Mouse (Mus musculus) embryonic fibroblast, embryonic 13.5 days (primary cell): Measurements from ENCODE around the gene Ammecr1. TPM values are rescaled to one million over a fixed set of nuclear protein-coding genes. Genes with fewer than 3 reads are reported as not detected.

ENCODE experiments used
- H3K27ac ChIP-seq: 2 replicates; pipeline ENCODE4 v1.5.1; 2012; ENCODE audit warnings: low read length, control low read depth, inconsistent platforms; ENCODE audit not compliant: insufficient read depth
- H3K4me1 ChIP-seq: 2 replicates; pipeline ENCODE4 v1.6.1; 2011; ENCODE audit warnings: low read length; ENCODE audit not compliant: control insufficient read depth, insufficient read depth
- H3K4me3 ChIP-seq: 2 replicates; pipeline ENCODE4 v1.5.1; 2011; ENCODE audit warnings: mild to moderate bottlenecking, control low read depth, low read length; ENCODE audit not compliant: insufficient read depth
- CTCF ChIP-seq: IDR thresholded peaks from 2 replicates; pipeline ENCODE4 v1.5.1; 2011; ENCODE audit warnings: mild to moderate bottlenecking, control low read depth, low read length, moderate library complexity, borderline replicate concordance; ENCODE audit not compliant: insufficient read depth
- POLR2A ChIP-seq: IDR thresholded peaks from 2 replicates; pipeline ENCODE4 v1.6.1; 2011; ENCODE audit warnings: low read depth, mild to moderate bottlenecking, control low read depth, low read length, moderate library complexity
- polyA plus RNA-seq: library from polyadenylated mRNA; stranded (reverse); fragments of >200 nt; gene quantifications from 2 replicates; pipeline ENCODE4 v1.2.4, GENCODE M21; 2011; ENCODE audit warnings: low read depth; ENCODE audit not compliant: missing spikeins, insufficient read length

Ammecr1 gene
- polyA plus RNA-seq, result 40.4 and 41.3 TPM in 2 replicates

- Histone ChIP-seq H3K4me3 (peak within 1 kb of the TSS; percentile 95), H3K27ac (peak within 1 kb of the TSS; percentile 62; the same call in 1 of the 2 replicates), H3K4me1 (peaks cover 3% of the 10 kb centered on the region; the same call in 1 of the 2 replicates)
- TF ChIP-seq CTCF (no peak), POLR2A (peak; percentile 76)
Measured at GRCm38 (mm10) chrX:142966008-142966966, at the start of gene Ammecr1. TSS of gene Ammecr1 (minus strand) at chrX:142966728.

DNA sequence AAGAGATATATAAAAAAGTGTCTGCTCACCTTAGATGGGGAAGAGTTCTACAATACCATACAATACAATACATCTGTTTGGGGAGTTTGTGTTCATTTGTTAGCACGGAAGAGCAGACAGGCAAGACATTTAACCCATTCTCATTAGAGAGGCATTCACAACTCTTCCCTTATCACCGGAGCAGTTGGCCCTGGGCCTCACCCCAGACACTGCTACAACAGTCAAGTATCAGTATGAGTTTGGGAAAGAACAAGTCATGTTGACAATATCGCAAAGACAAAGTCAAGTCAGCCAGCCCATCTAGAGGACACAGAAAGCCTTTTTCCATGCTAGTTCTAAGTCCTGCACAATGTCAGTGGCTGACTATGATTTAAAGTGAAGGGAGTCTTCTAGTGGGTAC is 47.6 kb upstream of the Ammecr1 start:
- TF ChIP-seq CTCF, result no peak
- no peak for TF ChIP-seq POLR2A
- no peak overlapping the region for H3K27ac ChIP-seq
- H3K4me1 ChIP-seq, result no peaks in the 10 kb centered on the region
- H3K4me3 ChIP-seq, result no peak overlapping the region

DNA sequence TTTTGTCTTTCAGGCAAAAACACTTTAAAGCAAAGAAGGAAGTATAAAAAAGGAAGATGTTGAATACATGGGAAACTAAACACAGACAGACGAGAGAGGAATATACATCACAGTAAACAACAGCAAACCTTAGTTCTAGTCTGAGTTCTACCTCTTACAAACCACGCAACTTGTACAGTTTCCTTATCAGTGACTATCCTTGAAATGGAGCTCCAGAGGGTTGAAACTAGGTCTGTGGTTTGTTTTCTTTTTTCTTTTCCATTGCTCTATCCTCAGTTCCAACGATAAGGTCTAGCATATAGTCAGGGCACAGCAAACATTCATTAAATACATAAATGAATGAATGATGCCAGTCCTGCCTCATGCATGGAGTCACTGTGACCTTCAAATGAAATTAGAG is 45.8 kb upstream of the Ammecr1 start:
- no peak overlapping the region for H3K27ac ChIP-seq
- H3K4me1 ChIP-seq, result peaks cover 3% of the 10 kb centered on the region; the same call in 1 of the 2 replicates
- no peak for TF ChIP-seq POLR2A
- no peak for TF ChIP-seq CTCF
- H3K4me3 ChIP-seq, result no peak overlapping the region

- peaks cover 3% of the 10 kb centered on the region; the same call in 1 of the 2 replicates for H3K4me1 ChIP-seq
- TF ChIP-seq CTCF, result no peak
- no peak for TF ChIP-seq POLR2A
- H3K27ac ChIP-seq, result no peak overlapping the region
- H3K4me3 ChIP-seq, result no peak overlapping the region
Measured at GRCm38 (mm10) chrX:143011865-143012264, 45.3 kb upstream of the Ammecr1 start.

DNA sequence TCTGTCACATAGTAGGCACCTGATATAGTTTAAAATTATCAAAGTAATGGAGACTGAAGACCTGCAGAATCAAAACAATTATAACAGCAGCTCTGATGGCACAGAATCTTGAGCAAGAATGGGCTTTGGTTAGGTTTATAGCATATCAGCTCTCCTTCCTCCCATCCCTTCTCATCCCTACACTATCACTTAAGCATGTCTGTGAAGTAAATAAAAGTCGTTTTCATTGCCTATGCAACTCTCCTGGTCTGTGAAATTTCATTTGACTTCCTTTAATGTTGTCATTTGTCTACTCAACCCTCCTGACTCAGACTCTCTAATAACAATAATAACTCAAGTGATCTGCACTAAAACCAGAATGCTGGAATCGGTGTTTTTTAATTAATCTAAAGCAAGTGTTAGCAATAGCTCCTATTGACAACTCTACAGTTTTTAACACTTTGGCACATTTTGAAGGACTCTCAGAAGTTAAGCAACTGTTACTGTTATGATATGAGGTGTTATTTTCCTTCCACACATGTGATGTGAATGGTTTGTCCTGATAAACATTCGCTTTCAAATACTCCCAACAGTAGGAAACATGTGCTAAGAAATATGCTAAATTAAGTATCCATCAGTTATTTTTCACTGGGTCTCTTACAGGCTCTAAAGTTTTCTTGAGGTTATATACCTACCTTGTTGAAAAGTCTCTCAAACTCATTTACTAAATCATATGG is 37.8 kb upstream of the Ammecr1 start:
- Histone ChIP-seq H3K4me1 (peaks cover 3% of the 10 kb centered on the region; the same call in 1 of the 2 replicates), H3K27ac (no peak overlapping the region), H3K4me3 (no peak overlapping the region)
- TF ChIP-seq POLR2A (no peak), CTCF (no peak)

DNA sequence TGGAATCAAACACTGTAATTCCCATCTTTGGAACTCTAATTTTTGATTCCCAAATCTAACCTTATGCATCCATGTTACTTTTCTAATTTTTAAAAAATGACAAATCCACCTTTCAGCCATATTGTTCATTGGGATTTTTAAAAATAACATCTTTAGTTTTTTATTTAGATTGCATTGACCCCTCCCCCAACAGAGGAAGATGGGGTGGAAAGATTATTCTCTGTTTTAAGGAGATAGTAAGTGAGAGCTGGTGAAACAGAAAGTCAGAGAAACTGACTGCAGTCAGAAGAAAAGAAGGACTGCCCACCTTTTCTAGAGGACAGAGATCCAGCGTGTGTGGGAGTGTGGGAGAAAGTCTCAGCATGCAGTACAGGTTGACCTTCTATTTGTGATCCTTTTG is 30.7 kb upstream of the Ammecr1 start:
- TF ChIP-seq CTCF, result no peak
- no peak for TF ChIP-seq POLR2A
- no peak overlapping the region for H3K4me3 ChIP-seq
- H3K27ac ChIP-seq, result no peak overlapping the region
- no peaks in the 10 kb centered on the region for H3K4me1 ChIP-seq

DNA sequence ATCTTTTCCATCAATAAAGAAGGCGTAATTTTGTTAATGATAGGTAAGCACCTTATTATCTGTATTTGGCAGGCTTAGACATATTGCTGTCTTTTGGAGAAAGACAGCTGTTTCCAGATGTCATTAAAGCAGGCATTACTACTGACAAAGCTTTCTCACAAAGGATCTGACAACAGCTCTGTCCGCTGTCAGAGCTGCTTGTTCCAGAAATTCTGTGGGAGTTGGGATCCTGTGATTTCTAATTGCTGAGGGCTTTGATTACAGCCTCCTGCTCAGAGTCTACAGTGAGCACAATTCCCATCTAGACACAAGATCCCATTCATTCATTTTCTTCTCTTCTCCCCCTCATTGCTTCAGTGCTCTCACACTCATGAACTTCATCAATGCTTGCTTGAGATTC is 28.0 kb upstream of the Ammecr1 start:
- Histone ChIP-seq H3K4me1 (no peaks in the 10 kb centered on the region), H3K4me3 (no peak overlapping the region), H3K27ac (no peak overlapping the region)
- no peak for TF ChIP-seq POLR2A
- no peak for TF ChIP-seq CTCF

DNA sequence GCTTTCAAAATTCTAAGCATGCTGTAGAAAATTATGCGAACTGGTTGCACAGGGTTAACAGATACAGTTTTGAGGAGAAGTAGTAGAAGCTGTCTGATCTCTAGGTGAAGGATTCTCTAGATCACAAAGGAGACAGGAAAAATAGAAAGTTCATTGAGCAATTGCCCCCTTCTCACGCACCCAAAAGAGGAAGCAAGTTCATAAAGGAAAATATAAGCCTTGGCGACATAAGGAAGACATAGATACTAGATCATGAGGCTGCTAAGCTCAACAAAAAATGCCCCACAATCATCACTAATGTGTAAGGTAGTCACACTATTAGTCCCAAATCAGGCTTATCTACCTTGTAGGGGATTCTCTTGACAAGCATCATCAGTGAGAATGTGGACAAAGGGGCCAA is 17.6 kb upstream of the Ammecr1 start:
- no peak overlapping the region for H3K27ac ChIP-seq
- TF ChIP-seq POLR2A, result no peak
- TF ChIP-seq CTCF, result no peak

DNA sequence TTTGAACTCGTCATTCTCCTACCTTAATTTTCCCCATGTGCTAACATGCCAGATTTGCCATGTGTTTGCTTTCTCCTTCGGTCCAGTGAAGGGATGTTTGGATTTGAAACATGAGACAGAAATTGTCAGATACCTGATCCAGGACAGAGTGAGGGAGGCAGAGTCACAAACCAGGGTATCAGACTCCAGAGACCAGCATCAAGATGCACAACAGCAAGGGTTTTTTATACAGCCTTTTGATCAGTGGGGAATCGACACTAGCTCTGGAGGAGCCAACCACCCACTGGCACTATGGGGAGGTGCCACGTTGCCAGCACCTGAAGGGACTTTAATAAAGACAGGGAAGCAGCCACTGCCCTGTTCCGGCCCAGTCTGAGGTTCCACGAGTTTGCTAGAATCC is 17.1 kb upstream of the Ammecr1 start:
- Histone ChIP-seq H3K4me1 (no peaks in the 10 kb centered on the region), H3K4me3 (no peak overlapping the region), H3K27ac (no peak overlapping the region)
- TF ChIP-seq CTCF, result no peak
- TF ChIP-seq POLR2A, result no peak

More for the DNA sequence above, 17.6 kb upstream of the Ammecr1 start:
- H3K4me1 ChIP-seq, result no peaks in the 10 kb centered on the region
- no peak overlapping the region for H3K4me3 ChIP-seq
